In genomic region chr5:25245806-25246472, GRCm38 (mm10) we compare ENCODE assay signal across 40 mouse cellular contexts. TPM values are rescaled to one million over a fixed set of nuclear protein-coding genes. Genes with fewer than 3 reads are reported as not detected.
DNase-seq lines count a peak whose midpoint lies in the region; ATAC-seq and TF ChIP-seq lines count a peak whose summit lies in the region.
"Had no signal": no experiment of that assay in that cellular context is flagged by ENCODE, and none has a peak within 500 bp of the region (broad histone marks: within the 10 kb centered on the region; RNA-seq: fewer than 3 reads in every experiment).

No protein-coding gene starts in this region.

- peak overlapping the region; percentile 47 for H3K27ac ChIP-seq in kidney, embryonic 14.5 days (ENCODE audit: low read depth, low read length)
- peak overlapping the region; percentile 51 for H3K27ac ChIP-seq in kidney, postnatal 0 days
- H3K27ac ChIP-seq: embryonic facial prominence, embryonic 12.5 days; forebrain, embryonic 10.5 days; forebrain, embryonic 15.5 days; gastrocnemius, adult 2 months; layer of hippocampus, adult 2 months; liver, embryonic 15.5 days; midbrain, embryonic 15.5 days; stomach, postnatal 0 days had no signal

- H3K4me3 ChIP-seq in kidney, embryonic 14.5 days (ENCODE audit: low read length): no peak overlapping the region
- no peak overlapping the region for H3K4me3 ChIP-seq in kidney, postnatal 0 days (replicated peaks; ENCODE audit: low read depth, low read length)
- H3K4me3 ChIP-seq: embryonic facial prominence, embryonic 12.5 days; forebrain, embryonic 10.5 days; forebrain, embryonic 15.5 days; gastrocnemius, adult 2 months; layer of hippocampus, adult 2 months; liver, embryonic 15.5 days; midbrain, embryonic 15.5 days had no signal

- peak; percentile 28 to 77 for DNase-seq in adrenal gland, adult (ENCODE audit: inconsistent age in 2 of 2, low spot score in 1 of 2)
- DNase-seq in adrenal gland, adult 8-10 months: no peak
- DNase-seq in kidney, adult 18-20 months: no peak
- DNase-seq in lung, postnatal 36 days: peak; percentile 11
- no peak for DNase-seq in lung, postnatal 14 days
- DNase-seq in kidney, postnatal 0 days (ENCODE audit: low spot score): peak; percentile 37
- no peak for DNase-seq in spleen, adult 12 weeks (ENCODE audit: low spot score)
- DNase-seq: adrenal gland, postnatal 10 days; cerebellum, adult 8-10 months; cerebellum, postnatal 25 days; embryo, embryonic 11 days; gastrocnemius, adult 2 months; gastrocnemius, postnatal 36 days; heart, postnatal 14 days; left cerebral cortex, postnatal 4 days; right cerebral cortex, postnatal 25 days; thymus, adult 18-20 months; thymus, postnatal 25 days had no signal

- no peak overlapping the region for H3K4me2 ChIP-seq in kidney, embryonic 14.5 days (replicated peaks; ENCODE audit: low read depth, low read length)
- H3K4me2 ChIP-seq in kidney, postnatal 0 days (ENCODE audit: low read length): no peak overlapping the region
- H3K4me2 ChIP-seq: embryonic facial prominence, embryonic 12.5 days; forebrain, embryonic 15.5 days; liver, embryonic 15.5 days; midbrain, embryonic 15.5 days had no signal

- H3K9ac ChIP-seq in kidney, embryonic 14.5 days (ENCODE audit: low read depth, low read length): no peak overlapping the region
- H3K9ac ChIP-seq in kidney, postnatal 0 days (ENCODE audit: low read depth, low read length): no peak overlapping the region
- H3K9ac ChIP-seq: embryonic facial prominence, embryonic 12.5 days; forebrain, embryonic 15.5 days; liver, embryonic 15.5 days; midbrain, embryonic 15.5 days had no signal

- 81% methylated on average over 10 of the region's 10 CpGs for WGBS in kidney, embryonic 14.5 days
- 58% methylated on average over 10 of the region's 10 CpGs for WGBS in kidney, postnatal 0 days

- no peak for TF ChIP-seq CTCF in kidney, postnatal 0 days (IDR thresholded peaks at IDR 0.05; ENCODE audit: low read depth)

- peaks cover 5% of the 10 kb centered on the region; the same call in 1 of the 2 replicates for H3K36me3 ChIP-seq in kidney, embryonic 14.5 days (ENCODE audit: control insufficient read depth, insufficient read depth, low read length)
- H3K36me3 ChIP-seq in kidney, postnatal 0 days (ENCODE audit: insufficient read depth, low read length): peaks cover 3% of the 10 kb centered on the region; the same call in 1 of the 2 replicates
- H3K36me3 ChIP-seq: G1E had no signal

- ATAC-seq in kidney, embryonic 14.5 days (ENCODE audit: low FRiP score, low TSS enrichment): no peak
- no peak for ATAC-seq in kidney, postnatal 0 days (replicated peaks; ENCODE audit: low FRiP score, low read depth)
- ATAC-seq: forebrain, embryonic 15.5 days; hindbrain, embryonic 16.5 days; midbrain, embryonic 15.5 days; Patski had no signal

- no peaks in the 10 kb centered on the region for H3K4me1 ChIP-seq in kidney, embryonic 14.5 days (ENCODE audit: control insufficient read depth, insufficient read depth, low read length)
- peaks cover 7% of the 10 kb centered on the region; the same call in 1 of the 2 replicates for H3K4me1 ChIP-seq in kidney, postnatal 0 days (replicated peaks; ENCODE audit: insufficient read depth, low read length)
- H3K4me1 ChIP-seq: embryonic facial prominence, embryonic 12.5 days; forebrain, embryonic 10.5 days; forebrain, embryonic 15.5 days; midbrain, embryonic 15.5 days had no signal

- H3K9me3 ChIP-seq in kidney, embryonic 14.5 days (ENCODE audit: control insufficient read depth, low read length): no peaks in the 10 kb centered on the region
- H3K9me3 ChIP-seq in kidney, postnatal 0 days (replicated peaks; ENCODE audit: low read length): no peaks in the 10 kb centered on the region
- H3K9me3 ChIP-seq: embryonic facial prominence, embryonic 12.5 days; forebrain, embryonic 10.5 days; forebrain, embryonic 15.5 days; G1E; liver, embryonic 15.5 days; midbrain, embryonic 15.5 days had no signal

- H3K27me3 ChIP-seq in kidney, embryonic 14.5 days (ENCODE audit: control insufficient read depth, insufficient read depth, low read length): no peaks in the 10 kb centered on the region
- no peaks in the 10 kb centered on the region for H3K27me3 ChIP-seq in kidney, postnatal 0 days (ENCODE audit: insufficient read depth, low read length)
- H3K27me3 ChIP-seq: embryonic facial prominence, embryonic 12.5 days; forebrain, embryonic 15.5 days; liver, embryonic 15.5 days; midbrain, embryonic 15.5 days; Patski had no signal

RNA-seq across cellular contexts. Expression of gene E130116L18Rik, which starts 23.0 kb away (rescaled TPM):
- not detected for total RNA-seq in adrenal gland, adult 8-10 months (2022)
- not detected in 2 replicates for polyA plus RNA-seq in kidney, embryonic 14.5 days (2014; fragmentation: Nextera tagmentation; extraction: Ambion mirVana)
- 0.74 and 2.2 TPM in 2 replicates for polyA plus RNA-seq in kidney, postnatal 0 days (2015; fragmentation: Nextera tagmentation; extraction: Ambion mirVana)
- total RNA-seq: adrenal gland, postnatal 10 days; G1E; gastrocnemius, adult 2 months; gastrocnemius, postnatal 36 days; heart, adult 8-10 months; heart, postnatal 14 days; layer of hippocampus, adult 2 months; layer of hippocampus, postnatal 25 days; left cerebral cortex, adult 8-10 months; left cerebral cortex, postnatal 4 days; neutrophil, adult 5-6 weeks had no signal
- polyA plus RNA-seq: embryonic facial prominence, embryonic 12.5 days; forebrain, embryonic 10.5 days; forebrain, embryonic 15.5 days; G1E; heart, embryonic 14.5 days; hindbrain, embryonic 11.5 days; hindbrain, embryonic 16.5 days; intestine, embryonic 14.5 days; limb, embryonic 14.5 days; liver, embryonic 15.5 days; lung, embryonic 16.5 days; neural tube, embryonic 11.5 days; spleen, adult 2 months had no signal

RNA-seq across cellular contexts. Expression of gene Galnt11, which starts 24.2 kb away (rescaled TPM):
- total RNA-seq in adrenal gland, adult 8-10 months (2022): 10 to 100 TPM; 39.9 to 46.9 (median 44.8) TPM
- polyA plus RNA-seq in kidney, embryonic 14.5 days (2014; fragmentation: Nextera tagmentation; extraction: Ambion mirVana): 25.5 and 42.9 TPM in 2 replicates
- polyA plus RNA-seq in kidney, postnatal 0 days (2015; fragmentation: Nextera tagmentation; extraction: Ambion mirVana): 212 and 231 TPM in 2 replicates
- polyA plus RNA-seq: G1E had no signal

Comparison
In these comparisons a context has a peak if more than half of its experiments do, and no peak if none do; other contexts are left out.
1. DNase-seq: peak in adrenal gland, adult (2 of 2), lung, postnatal 36 days (single experiment) and kidney, postnatal 0 days (single experiment); none in adrenal gland, adult 8-10 months (single experiment), kidney, adult 18-20 months (single experiment), lung, postnatal 14 days (single experiment) and spleen, adult 12 weeks (single experiment).